Mouse (Mus musculus) G1E (cell line): ENCODE data around the gene Smim24.

ENCODE experiments used
- CTCF ChIP-seq: IDR thresholded peaks from 2 replicates; pipeline ENCODE4 v1.5.1; 2012; ENCODE audit warnings: low read depth, low read length, inconsistent platforms, mixed read lengths
- GATA1 ChIP-seq: IDR thresholded peaks from 2 replicates; pipeline ENCODE4 v1.6.1; 2012; ENCODE audit warnings: borderline replicate concordance, low read length, inconsistent platforms, mixed read lengths
- POLR2AphosphoS5 ChIP-seq: IDR thresholded peaks from 2 replicates; pipeline ENCODE4 v1.6.1; 2012; ENCODE audit warnings: low read depth, low read length, inconsistent platforms; ENCODE audit not compliant: insufficient replicate concordance
- TAL1 ChIP-seq: conservative IDR thresholded peaks from 2 replicates; pipeline ENCODE4 v1.6.1; 2012; ENCODE audit warnings: low read depth, low read length, inconsistent platforms, mixed read lengths

GRCm38 (mm10) chr10:81385603-81386306 is 7.1 kb upstream of the Smim24 start:
- TF ChIP-seq GATA1 (no peak), POLR2AphosphoS5 (no peak), CTCF (no peak), TAL1 (no peak)
